Mouse (Mus musculus) stomach, postnatal 0 days (tissue): ENCODE measurements around the gene Cnksr1. TPM values are rescaled to one million over a fixed set of nuclear protein-coding genes. Genes with fewer than 3 reads are reported as not detected.

Source experiments
- ATAC-seq: fragments of 200-750 bp; cut with Nextera tagmentation; 2 replicates; pipeline ENCODE4 v1.8.0; 2017; ENCODE audit not compliant: low FRiP score, low TSS enrichment
- DNase-seq: peaks from one replicate; pipeline ENCODE4 v3.0.0-alpha.2; 2016; ENCODE audit warnings: low spot score
- H3K27ac ChIP-seq: fragments of 300-500 bp; sonication (generic); replicated peaks from 2 replicates; pipeline ENCODE4 v1.5.1; 2014; ENCODE audit warnings: mild to moderate bottlenecking, control low read depth
- H3K27me3 ChIP-seq: fragments of 300-500 bp; sonication (generic); 2 replicates; pipeline ENCODE4 v1.6.1; 2014; ENCODE audit warnings: low read length; ENCODE audit not compliant: control insufficient read depth, insufficient read depth
- H3K36me3 ChIP-seq: fragments of 300-500 bp; sonication (generic); 2 replicates; pipeline ENCODE4 v1.6.1; 2014; ENCODE audit warnings: low read length, mixed read lengths; ENCODE audit not compliant: control insufficient read depth, insufficient read depth
- H3K4me1 ChIP-seq: fragments of 300-500 bp; sonication (generic); replicated peaks from 2 replicates; pipeline ENCODE4 v1.6.1; 2014; ENCODE audit warnings: antibody characterized with exemption; ENCODE audit not compliant: control insufficient read depth, insufficient read depth
- H3K4me2 ChIP-seq: fragments of 300-500 bp; sonication (generic); replicated peaks from 2 replicates; pipeline ENCODE4 v1.6.1; 2014; ENCODE audit warnings: low read depth, mild to moderate bottlenecking, control low read depth, moderate library complexity
- H3K4me3 ChIP-seq: fragments of 300-500 bp; sonication (generic); 2 replicates; pipeline ENCODE4 v1.5.1; 2014; ENCODE audit warnings: low read depth, low read length, control low read depth
- H3K9ac ChIP-seq: fragments of 300-500 bp; sonication (generic); 2 replicates; pipeline ENCODE4 v1.6.1; 2014; ENCODE audit warnings: mild to moderate bottlenecking, low read length, control low read depth, mixed read lengths
- H3K9me3 ChIP-seq: fragments of 300-500 bp; sonication (generic); 2 replicates; pipeline ENCODE4 v1.6.1; 2016; ENCODE audit warnings: low read length; ENCODE audit not compliant: control insufficient read depth
- CTCF ChIP-seq: IDR thresholded peaks from 2 replicates; pipeline ENCODE4 v1.5.1; 2016; ENCODE audit warnings: antibody characterized with exemption, low read depth, mild to moderate bottlenecking, moderate library complexity
- EP300 ChIP-seq: optimal IDR thresholded peaks from 2 replicates; pipeline ENCODE3; 2016; ENCODE audit warnings: antibody characterized with exemption
- WGBS: fragments of 180-500 bp; shearing (Covaris S2); extraction: QIAGEN DNeasy Blood & Tissue Kit; methylation state at CpG from one replicate; pipeline ENCODE4 v1.1.7; 2014; 5-methylcytosine and 5-hydroxymethylcytosine counted together
- polyA plus RNA-seq: library from polyadenylated mRNA; unstranded; fragments of >200 nt; fragmentation: Nextera tagmentation; extraction: Ambion mirVana; gene quantifications from 2 replicates; pipeline ENCODE4 v1.2.1, GENCODE M21; 2015

The Cnksr1 gene
- polyA plus RNA-seq, 1 experiment from 2014 or later: 9.4 TPM

GRCm38 (mm10) chr4:134202904-134203303 lies 35.3 kb downstream of the Cnksr1 start, which contains the start of gene Gm7534:
Gene Gm7534, minus strand, starts transcription at chr4:134203004.
- Histone ChIP-seq H3K27ac (no peak within 1 kb of the TSS), H3K9ac (no peak within 1 kb of the TSS), H3K36me3 (no peaks in the 10 kb centered on the region), H3K27me3 (no peaks in the 10 kb centered on the region), H3K4me2 (no peak within 1 kb of the TSS), H3K4me3 (no peak within 1 kb of the TSS), H3K4me1 (no peaks in the 10 kb centered on the region), H3K9me3 (no peaks in the 10 kb centered on the region)
- no peak for TF ChIP-seq CTCF
- no peak for TF ChIP-seq EP300
- 96% methylated on average over 4 of the region's 4 CpGs for WGBS
- no peak for ATAC-seq
- DNase-seq: no peak

GRCm38 (mm10) chr4:134199371-134199770 lies 38.8 kb downstream of the Cnksr1 start:
- Histone ChIP-seq H3K4me3 (no peak overlapping the region), H3K4me2 (no peak overlapping the region), H3K36me3 (no peaks in the 10 kb centered on the region), H3K9ac (no peak overlapping the region), H3K27me3 (no peaks in the 10 kb centered on the region), H3K4me1 (no peaks in the 10 kb centered on the region), H3K27ac (no peak overlapping the region), H3K9me3 (no peaks in the 10 kb centered on the region)
- DNase-seq (no peak), ATAC-seq (no peak)
- WGBS: 57% methylated on average over 2 of the region's 2 CpGs
- TF ChIP-seq EP300 (no peak), CTCF (no peak)

- Histone ChIP-seq H3K4me2 (peak overlapping the region; percentile 90), H3K4me1 (no peaks in the 10 kb centered on the region), H3K9me3 (no peaks in the 10 kb centered on the region), H3K27ac (peak overlapping the region; percentile 78), H3K36me3 (no peaks in the 10 kb centered on the region), H3K27me3 (no peaks in the 10 kb centered on the region), H3K4me3 (peak overlapping the region; percentile 69), H3K9ac (peak overlapping the region; percentile 80)
- ATAC-seq (no peak), DNase-seq (no peak)
- WGBS: under 1% methylated on average over 22 of the region's 22 CpGs
- TF ChIP-seq CTCF (no peak), EP300 (no peak)
These were observed 51.9 kb downstream of the Cnksr1 start for GRCm38 (mm10) chr4:134186268-134186667.

DNA sequence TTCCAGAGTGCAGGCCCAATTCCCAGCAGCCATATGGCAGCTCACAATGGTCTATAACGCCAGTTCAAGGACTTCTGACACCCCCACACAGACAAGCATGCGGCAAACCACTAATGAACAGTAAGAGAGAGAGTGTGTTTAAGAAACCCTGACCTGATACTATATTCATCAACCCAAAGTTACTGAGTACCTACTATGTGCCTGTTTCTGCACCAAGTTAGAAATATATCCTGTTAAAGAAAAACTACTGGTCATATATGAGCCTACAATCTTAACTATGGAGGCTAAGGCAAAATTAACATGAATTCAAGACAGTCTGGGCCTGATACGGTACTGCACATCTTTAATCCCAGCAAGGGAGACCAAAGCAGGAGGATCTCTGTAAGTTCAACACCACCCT lies 52.6 kb downstream of the Cnksr1 start:
- H3K27ac ChIP-seq: no peak overlapping the region
- DNase-seq: no peak
- H3K4me3 ChIP-seq: peak overlapping the region; percentile 69
- peak overlapping the region; percentile 90 for H3K4me2 ChIP-seq
- H3K27me3 ChIP-seq: no peaks in the 10 kb centered on the region
- ATAC-seq: no peak
- no peaks in the 10 kb centered on the region for H3K36me3 ChIP-seq
- no peaks in the 10 kb centered on the region for H3K4me1 ChIP-seq
- no peak for TF ChIP-seq CTCF
- no peaks in the 10 kb centered on the region for H3K9me3 ChIP-seq
- peak overlapping the region; percentile 80 for H3K9ac ChIP-seq
- 83% methylated on average over 3 of the region's 3 CpGs for WGBS

DNA sequence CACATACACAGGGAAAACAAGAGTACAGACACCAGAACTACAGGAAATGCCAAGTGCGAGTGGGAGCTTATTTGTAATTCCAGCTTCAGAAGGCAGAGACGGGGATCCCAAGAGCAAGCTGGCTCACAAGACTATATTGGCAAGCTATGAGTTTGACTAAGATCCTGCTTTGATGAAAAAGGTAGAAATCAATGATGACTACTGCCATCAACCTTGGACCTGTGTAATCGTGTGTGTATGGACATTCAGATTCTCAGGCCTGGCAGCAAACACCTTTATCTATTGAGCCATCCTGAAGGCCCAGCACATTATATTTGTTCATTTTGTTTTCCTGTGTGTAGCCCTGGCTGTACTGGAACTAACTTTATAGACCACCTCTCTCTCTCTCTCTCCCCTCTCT lies 54.5 kb downstream of the Cnksr1 start:
- WGBS: 81% methylated on average over 3 of the region's 3 CpGs
- H3K9me3 ChIP-seq: no peaks in the 10 kb centered on the region
- ATAC-seq (no peak), DNase-seq (no peak)
- H3K27ac ChIP-seq: no peak overlapping the region
- H3K4me1 ChIP-seq: no peaks in the 10 kb centered on the region
- TF ChIP-seq EP300 (no peak), CTCF (no peak)
- no peaks in the 10 kb centered on the region for H3K27me3 ChIP-seq
- H3K9ac ChIP-seq: no peak overlapping the region
- H3K4me3 ChIP-seq: no peak overlapping the region
- H3K4me2 ChIP-seq: no peak overlapping the region
- no peaks in the 10 kb centered on the region for H3K36me3 ChIP-seq

DNA sequence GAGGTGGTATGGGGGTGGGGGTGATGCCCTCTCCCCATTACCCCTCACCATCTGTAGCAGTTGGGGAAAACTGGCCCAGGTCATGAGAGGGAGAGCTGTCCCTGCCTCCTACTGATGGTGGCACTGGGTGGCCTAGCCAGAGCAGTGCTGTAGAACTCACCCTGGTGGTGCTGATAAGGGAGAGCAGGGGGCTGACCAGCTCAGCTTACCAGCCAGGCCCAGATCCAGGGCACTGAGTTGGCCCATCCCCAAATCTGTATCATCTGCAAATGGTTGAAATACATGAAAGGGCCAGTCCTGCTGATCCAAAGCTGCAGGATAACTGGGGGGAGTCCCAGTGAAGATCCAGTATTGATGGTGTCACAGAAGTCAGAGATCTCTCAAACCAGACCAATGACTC lies 56.4 kb downstream of the Cnksr1 start:
- TF ChIP-seq EP300 (no peak), CTCF (no peak)
- ATAC-seq (peak; percentile 31; the same call in 1 of the 2 replicates), DNase-seq (no peak)
- Histone ChIP-seq H3K27me3 (no peaks in the 10 kb centered on the region), H3K27ac (no peak overlapping the region), H3K4me3 (no peak overlapping the region), H3K4me2 (no peak overlapping the region), H3K9me3 (no peaks in the 10 kb centered on the region), H3K9ac (no peak overlapping the region), H3K4me1 (no peaks in the 10 kb centered on the region), H3K36me3 (no peaks in the 10 kb centered on the region)
